Mouse (Mus musculus) T-helper 17 cell (primary cell): ENCODE measurements around the gene Ankrd31.
"Not testable (repeated sequence)": the region's sequence is repeated elsewhere in the genome, so short reads cannot be mapped to it uniquely, and the experiment has no call there.

Experiments
- in situ Hi-C, 2 experiments: fragments of 300-600 bp; cut with MboI, MseI; formaldehyde crosslinking; loops; 1 replicate in 1 of 2; 2 replicates in 1 of 2; pipeline ENCODE4 v1.15.1; 2025; ENCODE audit warnings: high pct_unique_total_duplicates in 2 of 2

Ankrd31 gene

GRCm38 (mm10) chr13:96855191-96855590, 107.1 kb downstream of the Ankrd31 start:
- in situ Hi-C loops = loop anchor here (5.0 kb wide), 2 partner anchors 132 to 197 kb away; no protein-coding TSS in a partner anchor

GRCm38 (mm10) chr13:96859161-96859560, 111.1 kb downstream of the Ankrd31 start:
- in situ Hi-C loops = loop anchor here (5.0 kb wide), 2 partner anchors 128 to 193 kb away; no protein-coding TSS in a partner anchor

GRCm38 (mm10) chr13:96870742-96871141, 122.7 kb downstream of the Ankrd31 start:
- in situ Hi-C loops = no loop called here

- in situ Hi-C loops = no loop called here
These were observed 126.0 kb downstream of the Ankrd31 start for GRCm38 (mm10) chr13:96874071-96874470.

- in situ Hi-C loops = no loop called here
These were observed 130.4 kb downstream of the Ankrd31 start for GRCm38 (mm10) chr13:96878220-96879057.

- in situ Hi-C loops = no loop called here
These were observed 136.5 kb downstream of the Ankrd31 start for GRCm38 (mm10) chr13:96884534-96884933.

GRCm38 (mm10) chr13:96889985-96890384, 141.9 kb downstream of the Ankrd31 start:
- in situ Hi-C loops = loop anchor here in 1 of 2 experiments (5.0 kb wide), 1 partner anchor 38 kb away; no protein-coding TSS in a partner anchor

GRCm38 (mm10) chr13:96895144-96895543, 147.1 kb downstream of the Ankrd31 start:
- in situ Hi-C loops = no loop called here

GRCm38 (mm10) chr13:96906717-96907116, 158.6 kb downstream of the Ankrd31 start:
- in situ Hi-C loops = no loop called here

GRCm38 (mm10) chr13:96911202-96911601, 163.1 kb downstream of the Ankrd31 start:
- in situ Hi-C loops = no loop called here

- in situ Hi-C loops = not testable (repeated sequence)
These were observed 175.1 kb downstream of the Ankrd31 start for GRCm38 (mm10) chr13:96923134-96923533.

- in situ Hi-C loops = no loop called here
These were observed 176.2 kb downstream of the Ankrd31 start, which contains the start of gene Gcnt4 for GRCm38 (mm10) chr13:96923999-96924961. Gene Gcnt4 (plus strand): TSS chr13:96924689.

GRCm38 (mm10) chr13:96924985-96925745, 177.1 kb downstream of the Ankrd31 start:
- in situ Hi-C loops = no loop called here

- in situ Hi-C loops = no loop called here
These were observed 178.1 kb downstream of the Ankrd31 start for GRCm38 (mm10) chr13:96925991-96926725.

- in situ Hi-C loops = no loop called here
These were observed 179.7 kb downstream of the Ankrd31 start for GRCm38 (mm10) chr13:96927781-96928180.

- in situ Hi-C loops = no loop called here
These were observed 180.5 kb downstream of the Ankrd31 start for GRCm38 (mm10) chr13:96928432-96929039.

- in situ Hi-C loops = no loop called here
These were observed 184.7 kb downstream of the Ankrd31 start for GRCm38 (mm10) chr13:96932745-96933144.

- in situ Hi-C loops = no loop called here
These were observed 185.3 kb downstream of the Ankrd31 start for GRCm38 (mm10) chr13:96933367-96933766.

- in situ Hi-C loops = no loop called here
These were observed 188.2 kb downstream of the Ankrd31 start for GRCm38 (mm10) chr13:96936173-96936777.
